Mouse (Mus musculus): Measurements from ENCODE around the gene B830017H08Rik. TPM values are rescaled to one million over a fixed set of nuclear protein-coding genes. Genes with fewer than 3 reads are reported as not detected.

The B830017H08Rik gene
- polyA plus RNA-seq, 1 experiment from 2014 or later = 1.0 TPM

DNA sequence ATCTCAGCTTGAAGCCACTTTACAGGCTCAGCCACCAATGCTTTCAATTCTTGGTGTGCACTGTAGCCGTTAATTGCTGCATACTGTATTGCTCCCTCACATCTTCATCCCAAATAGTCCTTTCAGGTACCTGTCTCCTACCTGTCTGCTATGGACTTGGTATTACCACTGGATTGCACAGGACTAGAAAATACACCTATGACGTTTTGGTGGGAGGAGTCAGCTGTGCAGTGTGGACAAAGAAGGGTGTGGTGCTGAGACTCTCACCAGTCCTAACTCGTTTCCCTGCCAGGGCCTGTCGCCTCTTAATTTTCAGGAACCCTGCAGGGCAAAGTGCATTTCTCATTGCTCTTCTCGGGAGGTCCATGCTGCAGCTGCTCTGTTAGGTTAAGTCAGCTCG is 32.8 kb downstream of the B830017H08Rik start:
- Histone ChIP-seq H3K9me3 (replicated peaks) (no peaks in the 10 kb centered on the region), H3K9ac (no peak overlapping the region), H3K4me3 (no peak overlapping the region), H3K27ac (no peak overlapping the region), H3K4me2 (replicated peaks) (no peak overlapping the region), H3K27me3 (no peaks in the 10 kb centered on the region), H3K4me1 (no peaks in the 10 kb centered on the region), H3K36me3 (peaks cover 30% of the 10 kb centered on the region)
- WGBS = 79% methylated on average over 6 of the region's 6 CpGs
- ATAC-seq (ENCODE audit: low FRiP score) = no peak

DNA sequence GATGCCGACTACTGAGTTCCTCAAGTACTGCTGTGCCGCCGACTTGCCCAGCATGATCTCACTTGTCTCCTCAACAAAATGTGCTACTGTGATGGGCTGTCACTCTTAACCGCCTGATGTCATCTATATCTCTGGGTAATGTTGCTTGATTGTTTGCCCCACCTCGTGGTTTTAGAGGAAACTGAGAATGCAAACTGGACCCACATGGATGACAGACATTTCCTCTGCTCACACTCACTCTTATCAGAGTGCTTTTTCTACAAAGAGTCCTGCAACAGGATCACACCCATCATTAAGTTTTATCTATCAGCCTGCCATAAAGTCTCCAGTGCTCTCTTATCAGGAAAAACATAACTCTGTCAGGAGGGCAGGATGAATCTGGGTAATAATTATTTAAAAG is 38.3 kb downstream of the B830017H08Rik start:
- Histone ChIP-seq H3K27me3 (no peaks in the 10 kb centered on the region), H3K4me2 (replicated peaks) (no peak overlapping the region), H3K9ac (no peak overlapping the region), H3K9me3 (replicated peaks) (no peaks in the 10 kb centered on the region), H3K36me3 (peaks cover 38% of the 10 kb centered on the region), H3K4me3 (no peak overlapping the region), H3K27ac (no peak overlapping the region), H3K4me1 (no peaks in the 10 kb centered on the region)
- 91% methylated on average over 5 of the region's 5 CpGs for WGBS
- ATAC-seq (ENCODE audit: low FRiP score) = no peak

DNA sequence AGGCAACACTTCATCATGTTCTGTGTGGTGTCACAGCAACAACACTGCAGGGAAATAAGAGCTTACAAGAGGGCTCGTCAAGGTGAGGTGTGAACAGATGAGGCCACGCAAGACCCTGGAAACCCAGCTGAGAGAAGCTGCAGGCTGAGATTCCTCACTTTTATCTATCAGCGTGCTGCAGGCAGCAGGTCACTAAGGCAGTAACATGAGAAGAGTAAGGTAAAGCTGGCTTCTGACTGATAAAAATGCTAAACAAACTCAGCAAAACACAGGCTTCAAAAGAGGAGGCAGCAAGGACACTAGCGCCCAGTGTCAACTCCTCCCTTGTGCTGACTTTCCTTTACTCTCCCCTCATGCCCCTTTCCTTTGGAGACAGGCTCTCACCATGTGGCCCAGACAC is 40.1 kb downstream of the B830017H08Rik start:
- no peak overlapping the region for H3K4me2 ChIP-seq (replicated peaks)
- ATAC-seq (ENCODE audit: low FRiP score) = no peak
- H3K4me3 ChIP-seq = no peak overlapping the region
- no peaks in the 10 kb centered on the region for H3K9me3 ChIP-seq (replicated peaks)
- H3K9ac ChIP-seq = 0 out of 2 replicates have a peak overlapping the region, but pooled peaks have one; percentile 24
- no peak overlapping the region for H3K27ac ChIP-seq
- H3K27me3 ChIP-seq = no peaks in the 10 kb centered on the region
- 62% methylated on average over 4 of the region's 4 CpGs for WGBS
- no peaks in the 10 kb centered on the region for H3K4me1 ChIP-seq
- H3K36me3 ChIP-seq = peaks cover 35% of the 10 kb centered on the region

DNA sequence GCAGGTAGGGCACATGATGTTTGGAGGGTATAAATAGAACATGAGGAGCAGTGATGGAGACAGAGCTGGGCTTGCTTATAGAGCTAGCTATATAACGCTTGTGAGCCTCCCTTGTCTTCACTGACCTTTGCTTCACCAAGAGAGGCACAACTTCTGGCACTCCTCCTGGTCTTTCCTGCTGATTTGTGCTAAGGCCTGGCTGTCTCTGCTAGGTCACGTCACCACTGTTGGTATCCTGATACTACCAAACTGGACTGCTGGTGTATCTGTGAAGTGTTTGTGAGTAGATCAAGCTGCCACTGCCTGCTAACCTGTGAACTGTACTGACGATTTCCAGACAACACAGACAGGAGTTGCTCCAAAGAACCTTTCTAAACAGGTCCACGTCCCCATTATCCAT is 42.3 kb downstream of the B830017H08Rik start:
- Histone ChIP-seq H3K4me1 (no peaks in the 10 kb centered on the region), H3K9me3 (replicated peaks) (no peaks in the 10 kb centered on the region), H3K36me3 (peaks cover 25% of the 10 kb centered on the region), H3K27ac (no peak overlapping the region), H3K27me3 (no peaks in the 10 kb centered on the region), H3K4me2 (replicated peaks) (no peak overlapping the region), H3K9ac (no peak overlapping the region), H3K4me3 (no peak overlapping the region)
- 84% methylated on average over 4 of the region's 4 CpGs for WGBS
- no peak for ATAC-seq (ENCODE audit: low FRiP score)

DNA sequence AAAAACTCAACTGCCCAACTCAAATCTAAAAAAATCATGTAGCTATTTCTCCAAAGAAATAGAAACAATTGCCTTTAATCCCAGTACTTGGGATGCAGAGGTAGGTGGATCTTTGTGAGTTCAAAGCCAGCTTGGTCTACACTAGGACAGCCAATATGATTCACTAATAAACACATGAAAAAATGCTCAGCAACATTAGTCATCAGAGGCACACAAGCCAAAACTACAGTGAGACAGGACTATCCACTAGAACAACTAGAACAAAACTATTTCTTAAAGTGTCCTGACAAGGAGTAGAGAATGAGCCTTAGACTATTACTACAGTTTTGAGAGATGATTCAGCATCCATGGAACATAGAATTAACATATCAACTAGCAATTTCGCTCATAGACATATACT is 43.2 kb downstream of the B830017H08Rik start:
- H3K36me3 ChIP-seq = peaks cover 15% of the 10 kb centered on the region
- no peak overlapping the region for H3K4me2 ChIP-seq (replicated peaks)
- H3K27me3 ChIP-seq = no peaks in the 10 kb centered on the region
- no peaks in the 10 kb centered on the region for H3K4me1 ChIP-seq
- H3K9me3 ChIP-seq (replicated peaks) = no peaks in the 10 kb centered on the region
- ATAC-seq (ENCODE audit: low FRiP score) = no peak
- H3K4me3 ChIP-seq = no peak overlapping the region
- no peak overlapping the region for H3K9ac ChIP-seq
- no peak overlapping the region for H3K27ac ChIP-seq
- 93% methylated on average over 1 of the region's 1 CpGs for WGBS

DNA sequence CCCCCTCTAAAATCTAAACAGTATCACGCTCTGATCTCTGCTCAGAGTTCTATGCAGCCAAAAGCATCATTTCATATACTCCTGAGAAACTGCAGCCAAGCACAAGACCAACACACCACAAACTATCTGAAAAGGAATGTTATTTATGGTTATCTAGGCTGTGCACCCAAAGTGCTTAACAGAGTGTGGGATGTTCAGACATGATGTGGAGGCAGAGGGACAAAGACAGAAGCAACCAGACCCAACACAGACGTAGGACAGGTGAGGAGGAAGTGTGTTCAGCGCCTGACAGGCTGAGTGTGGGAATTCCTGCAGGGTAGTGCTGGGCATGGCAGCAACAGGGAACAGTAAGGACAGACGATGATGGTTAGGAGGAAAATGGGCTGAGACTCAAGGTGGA is 46.6 kb downstream of the B830017H08Rik start:
- Histone ChIP-seq H3K36me3 (peaks cover 6% of the 10 kb centered on the region; the same call in 1 of the 2 replicates), H3K27ac (no peak overlapping the region), H3K4me3 (no peak overlapping the region), H3K4me2 (replicated peaks) (no peak overlapping the region), H3K9ac (no peak overlapping the region), H3K9me3 (replicated peaks) (no peaks in the 10 kb centered on the region), H3K27me3 (no peaks in the 10 kb centered on the region), H3K4me1 (no peaks in the 10 kb centered on the region)
- 96% methylated on average over 4 of the region's 4 CpGs for WGBS
- ATAC-seq (ENCODE audit: low FRiP score) = no peak

DNA sequence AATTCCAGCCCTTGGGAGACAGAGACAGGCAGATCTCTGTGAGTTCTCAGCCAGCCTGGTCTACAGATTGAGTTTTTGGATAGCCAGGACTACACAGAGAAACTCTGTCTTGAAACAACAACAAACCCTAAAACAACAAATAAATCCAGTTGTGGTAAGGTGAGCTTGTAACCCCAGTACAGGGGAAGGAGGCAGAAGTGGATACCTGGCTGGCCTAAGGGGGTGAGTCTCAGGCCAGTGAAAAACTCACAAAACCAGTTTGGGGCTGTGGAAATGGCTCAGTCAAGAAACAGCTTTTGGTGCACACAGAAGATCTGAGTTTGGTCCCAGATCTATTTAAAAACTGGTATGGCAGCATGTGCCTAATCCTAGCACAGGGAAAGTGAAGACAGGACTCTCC is 49.3 kb downstream of the B830017H08Rik start:
- no peak for ATAC-seq (ENCODE audit: low FRiP score)
- H3K27me3 ChIP-seq = no peaks in the 10 kb centered on the region
- H3K4me3 ChIP-seq = no peak overlapping the region
- H3K4me1 ChIP-seq = peaks cover 9% of the 10 kb centered on the region
- H3K27ac ChIP-seq = no peak overlapping the region
- H3K4me2 ChIP-seq (replicated peaks) = no peak overlapping the region
- H3K36me3 ChIP-seq = peaks cover 7% of the 10 kb centered on the region; the same call in 1 of the 2 replicates
- H3K9ac ChIP-seq = no peak overlapping the region
- H3K9me3 ChIP-seq (replicated peaks) = no peaks in the 10 kb centered on the region

DNA sequence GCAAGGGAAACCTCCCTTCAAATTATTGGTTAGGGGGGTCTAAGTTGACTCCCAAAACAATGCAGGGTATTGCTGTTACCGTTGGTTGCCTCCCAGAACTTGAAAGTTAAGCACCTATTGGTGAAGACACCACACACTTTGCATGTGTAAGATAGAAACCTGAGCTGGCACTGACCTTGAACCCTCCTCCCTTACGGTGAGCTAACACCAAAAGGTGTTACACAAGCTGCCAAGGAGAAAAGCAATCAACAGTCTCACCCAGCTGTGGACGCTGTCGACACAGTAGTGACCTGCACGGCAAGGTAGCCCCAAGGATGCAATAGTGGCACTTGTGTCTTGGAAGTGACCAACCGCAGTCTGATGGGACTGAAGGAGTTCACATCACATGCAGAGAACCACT is 51.2 kb downstream of the B830017H08Rik start:
- Histone ChIP-seq H3K27me3 (no peaks in the 10 kb centered on the region), H3K9me3 (replicated peaks) (no peaks in the 10 kb centered on the region), H3K4me1 (peaks cover 9% of the 10 kb centered on the region), H3K4me2 (replicated peaks) (no peak overlapping the region), H3K9ac (no peak overlapping the region), H3K36me3 (peaks cover 7% of the 10 kb centered on the region; the same call in 1 of the 2 replicates), H3K27ac (no peak overlapping the region), H3K4me3 (no peak overlapping the region)
- ATAC-seq (ENCODE audit: low FRiP score) = no peak
- 87% methylated on average over 6 of the region's 6 CpGs for WGBS

Other genes starting within 250 kb of the B830017H08Rik start
- 6.8 and 7.8 TPM in 2 replicates for gene Slc7a4, start 249.9 kb upstream of the B830017H08Rik start, polyA plus RNA-seq (2016; fragmentation: Nextera tagmentation; extraction: Ambion mirVana)
- 35.1 and 37.0 TPM in 2 replicates for gene Smpd4, start 213.8 kb upstream of the B830017H08Rik start, polyA plus RNA-seq (2016; fragmentation: Nextera tagmentation; extraction: Ambion mirVana)
- gene Ccdc74a, start 186.7 kb upstream of the B830017H08Rik start, polyA plus RNA-seq (2016; fragmentation: Nextera tagmentation; extraction: Ambion mirVana) = 8.1 and 9.6 TPM in 2 replicates
- gene Med15, start 100.2 kb upstream of the B830017H08Rik start, polyA plus RNA-seq (2016; fragmentation: Nextera tagmentation; extraction: Ambion mirVana) = 45.2 and 51.7 TPM in 2 replicates
- gene Klhl22, start 73.5 kb upstream of the B830017H08Rik start, polyA plus RNA-seq (2016; fragmentation: Nextera tagmentation; extraction: Ambion mirVana) = 63.9 and 64.7 TPM in 2 replicates
- gene Scarf2, start 35.8 kb upstream of the B830017H08Rik start, polyA plus RNA-seq (2016; fragmentation: Nextera tagmentation; extraction: Ambion mirVana) = 21.0 and 26.5 TPM in 2 replicates
- 3.5 and 4.1 TPM in 2 replicates for gene Car15, start 5.2 kb downstream of the B830017H08Rik start, polyA plus RNA-seq (2016; fragmentation: Nextera tagmentation; extraction: Ambion mirVana)
- 0.66 and 0.73 TPM in 2 replicates for gene Gm20518, start 58.5 kb downstream of the B830017H08Rik start, polyA plus RNA-seq (2016; fragmentation: Nextera tagmentation; extraction: Ambion mirVana)
- 0.07 and 0.10 TPM in 2 replicates for gene Tssk1, start 61.1 kb downstream of the B830017H08Rik start, polyA plus RNA-seq (2016; fragmentation: Nextera tagmentation; extraction: Ambion mirVana)
- 101 and 106 TPM in 2 replicates for gene Dgcr2, start 65.4 kb downstream of the B830017H08Rik start, polyA plus RNA-seq (2016; fragmentation: Nextera tagmentation; extraction: Ambion mirVana)
- gene Tssk2, start 65.5 kb downstream of the B830017H08Rik start, polyA plus RNA-seq (2016; fragmentation: Nextera tagmentation; extraction: Ambion mirVana) = 0.17 and 0.21 TPM in 2 replicates
- 50.0 and 51.1 TPM in 2 replicates for gene Ess2, start 78.2 kb downstream of the B830017H08Rik start, polyA plus RNA-seq (2016; fragmentation: Nextera tagmentation; extraction: Ambion mirVana)
- 1.1 and 2.6 TPM in 2 replicates for gene Gsc2, start 81.9 kb downstream of the B830017H08Rik start, polyA plus RNA-seq (2016; fragmentation: Nextera tagmentation; extraction: Ambion mirVana)
- gene Slc25a1, start 95.1 kb downstream of the B830017H08Rik start, polyA plus RNA-seq (2016; fragmentation: Nextera tagmentation; extraction: Ambion mirVana) = 142 and 153 TPM in 2 replicates
- not detected in 2 replicates for gene Vpreb2, start 147.3 kb downstream of the B830017H08Rik start, polyA plus RNA-seq (2016; fragmentation: Nextera tagmentation; extraction: Ambion mirVana)
- 132 and 139 TPM in 2 replicates for gene Dgcr6, start 219.7 kb downstream of the B830017H08Rik start, polyA plus RNA-seq (2016; fragmentation: Nextera tagmentation; extraction: Ambion mirVana)